Mouse (Mus musculus): Measurements from ENCODE around the gene Myb. TPM values are rescaled to one million over a fixed set of nuclear protein-coding genes. Genes with fewer than 3 reads are reported as not detected.
"Not testable (repeated sequence)": the region's sequence is repeated elsewhere in the genome, so short reads cannot be mapped to it uniquely, and the experiment has no call there.

Gene Myb
- polyA plus RNA-seq, 1 experiment = 0.75 TPM

DNA sequence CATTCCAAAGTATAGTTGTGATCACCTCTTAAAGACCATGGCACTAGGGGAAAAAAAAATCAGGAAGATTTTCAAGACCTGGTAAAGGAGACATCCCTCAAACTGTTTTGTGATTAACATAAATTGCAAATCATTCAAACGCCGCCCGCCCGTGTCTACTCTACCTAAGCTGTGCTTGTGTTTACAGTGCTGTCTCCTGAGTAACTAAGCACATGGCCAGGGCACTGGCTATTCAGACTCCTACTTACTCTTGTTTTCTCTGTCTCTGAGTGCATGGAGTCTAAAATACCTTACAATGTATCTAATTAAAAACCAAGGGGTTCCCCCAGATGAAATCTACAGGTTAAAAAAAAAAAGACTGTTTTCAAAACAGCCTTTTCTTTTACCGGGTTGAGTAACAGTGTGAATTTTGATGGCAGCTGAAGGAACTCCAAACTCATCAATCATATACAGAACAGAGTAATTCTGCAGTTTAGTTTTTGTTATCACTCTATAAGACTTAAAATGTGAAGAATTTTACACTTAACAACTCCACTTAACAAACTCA lies 3.8 kb downstream of the Myb start:
- H3K4me3 ChIP-seq (replicated peaks; ENCODE audit: insufficient read depth, low read depth, low read length) = no peak overlapping the region
- no peak overlapping the region for H3K27ac ChIP-seq (ENCODE audit: insufficient read depth, low read length)
- no peak for DNase-seq
- H3K4me1 ChIP-seq (ENCODE audit: control insufficient read depth, insufficient read depth, low read length) = no peaks in the 10 kb centered on the region
- TF ChIP-seq POLR2A (IDR thresholded peaks at IDR 0.05; ENCODE audit: borderline replicate concordance, insufficient read depth, low read length) (no peak), CTCF (IDR thresholded peaks at IDR 0.05; ENCODE audit: borderline replicate concordance, insufficient read depth, low read depth, low read length) (no peak)
- H3K27me3 ChIP-seq (ENCODE audit: control insufficient read depth, insufficient read depth, low read length) = no peaks in the 10 kb centered on the region
- 92% methylated on average over 5 of the region's 5 CpGs for whole genome bisulfite sequencing

DNA sequence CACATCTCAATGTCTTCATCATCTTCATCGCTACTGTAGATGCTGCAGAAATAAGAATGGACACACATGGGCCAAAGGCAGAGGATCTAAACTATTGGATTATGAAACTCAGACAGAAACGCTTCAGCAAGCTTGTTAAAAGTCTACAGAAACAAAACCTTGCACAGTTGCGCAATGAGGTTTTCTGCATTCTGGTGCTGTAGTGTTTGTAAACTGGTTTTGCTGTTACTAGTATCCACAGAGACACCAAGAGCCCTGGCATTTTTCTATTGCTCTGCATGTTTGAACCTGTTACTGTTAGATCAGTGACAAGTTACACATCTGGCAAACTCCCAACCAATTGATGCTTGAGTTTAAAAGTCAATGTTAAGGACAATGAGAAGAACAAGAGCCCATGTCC lies 4.4 kb downstream of the Myb start:
- no peak for DNase-seq
- no peak for TF ChIP-seq CTCF (IDR thresholded peaks at IDR 0.05; ENCODE audit: borderline replicate concordance, insufficient read depth, low read depth, low read length)
- TF ChIP-seq POLR2A (IDR thresholded peaks at IDR 0.05; ENCODE audit: borderline replicate concordance, insufficient read depth, low read length) = no peak
- 94% methylated on average over 3 of the region's 3 CpGs for WGBS
- Histone ChIP-seq H3K4me3 (replicated peaks; ENCODE audit: insufficient read depth, low read depth, low read length) (no peak overlapping the region), H3K27ac (ENCODE audit: insufficient read depth, low read length) (no peak overlapping the region), H3K4me1 (ENCODE audit: control insufficient read depth, insufficient read depth, low read length) (no peaks in the 10 kb centered on the region), H3K27me3 (ENCODE audit: control insufficient read depth, insufficient read depth, low read length) (no peaks in the 10 kb centered on the region)

DNA sequence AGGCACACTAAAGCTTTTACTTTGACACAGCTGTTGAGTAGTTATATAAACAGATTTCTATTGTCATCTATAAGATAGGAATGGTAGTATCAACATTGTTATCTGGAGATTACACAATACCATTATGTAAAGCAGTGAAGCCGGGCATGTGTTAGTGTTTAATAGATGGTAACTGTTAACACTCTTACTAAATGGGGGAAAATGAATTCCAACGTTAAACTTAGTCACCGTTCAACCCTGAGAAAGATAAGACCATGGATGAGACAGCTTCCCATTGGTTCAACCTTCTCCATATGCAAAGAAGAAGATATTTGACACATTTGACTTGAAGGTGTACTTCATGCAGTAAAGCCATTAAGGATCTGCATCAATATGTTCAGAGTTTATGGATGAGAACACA lies 5.9 kb downstream of the Myb start:
- H3K4me3 ChIP-seq (replicated peaks; ENCODE audit: insufficient read depth, low read depth, low read length) = no peak overlapping the region
- H3K4me1 ChIP-seq (ENCODE audit: control insufficient read depth, insufficient read depth, low read length) = no peaks in the 10 kb centered on the region
- H3K27me3 ChIP-seq (ENCODE audit: control insufficient read depth, insufficient read depth, low read length) = no peaks in the 10 kb centered on the region
- WGBS = 94% methylated on average over 3 of the region's 3 CpGs
- no peak overlapping the region for H3K27ac ChIP-seq (ENCODE audit: insufficient read depth, low read length)
- no peak for TF ChIP-seq POLR2A (IDR thresholded peaks at IDR 0.05; ENCODE audit: borderline replicate concordance, insufficient read depth, low read length)
- TF ChIP-seq CTCF (IDR thresholded peaks at IDR 0.05; ENCODE audit: borderline replicate concordance, insufficient read depth, low read depth, low read length) = no peak
- DNase-seq = no peak

DNA sequence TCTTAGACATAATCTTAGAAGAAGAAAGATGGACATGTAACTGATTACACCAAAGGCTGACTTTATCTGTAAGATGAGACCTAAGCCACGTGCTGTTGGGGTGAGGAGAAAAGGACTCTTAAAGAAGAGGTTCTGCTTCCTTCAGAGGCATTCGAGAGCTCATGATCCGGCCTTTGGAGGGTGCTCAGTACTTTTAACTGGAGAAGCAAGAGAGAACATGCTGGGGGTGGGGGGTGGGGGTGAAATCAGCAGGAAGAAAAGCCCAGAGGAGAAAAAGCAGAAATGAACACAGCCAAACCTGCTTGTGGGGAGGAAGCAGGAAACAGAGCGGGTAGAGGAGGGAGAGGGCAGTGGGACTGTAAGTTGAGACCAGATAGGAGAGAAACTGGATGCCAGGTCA lies 7.4 kb downstream of the Myb start:
- H3K27me3 ChIP-seq (ENCODE audit: control insufficient read depth, insufficient read depth, low read length) = no peaks in the 10 kb centered on the region
- no peak overlapping the region for H3K4me3 ChIP-seq (replicated peaks; ENCODE audit: insufficient read depth, low read depth, low read length)
- DNase-seq = no peak
- no peak overlapping the region for H3K27ac ChIP-seq (ENCODE audit: insufficient read depth, low read length)
- no peaks in the 10 kb centered on the region for H3K4me1 ChIP-seq (ENCODE audit: control insufficient read depth, insufficient read depth, low read length)
- 93% methylated on average over 4 of the region's 4 CpGs for WGBS
- TF ChIP-seq POLR2A (IDR thresholded peaks at IDR 0.05; ENCODE audit: borderline replicate concordance, insufficient read depth, low read length) (no peak), CTCF (IDR thresholded peaks at IDR 0.05; ENCODE audit: borderline replicate concordance, insufficient read depth, low read depth, low read length) (no peak)

DNA sequence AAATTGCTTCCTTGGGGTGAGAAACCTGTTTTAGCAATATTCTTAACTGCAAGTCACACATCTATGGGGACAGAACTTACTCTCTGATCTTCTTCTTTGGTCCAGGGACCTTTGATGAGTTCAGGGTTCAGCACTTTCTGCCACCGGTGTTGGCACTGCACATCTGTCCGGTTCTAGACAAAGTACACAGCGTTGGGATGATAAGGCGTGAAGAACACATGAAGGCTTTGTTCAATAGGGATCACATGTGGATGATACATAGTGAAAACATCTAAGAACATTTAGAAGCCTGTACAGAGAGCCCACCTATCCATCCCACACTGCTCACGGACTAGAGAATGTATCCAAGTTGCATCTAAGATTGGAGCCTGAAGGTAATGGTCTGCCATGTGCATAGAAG lies 8.0 kb downstream of the Myb start:
- DNase-seq = no peak
- TF ChIP-seq POLR2A (IDR thresholded peaks at IDR 0.05; ENCODE audit: borderline replicate concordance, insufficient read depth, low read length) (no peak), CTCF (IDR thresholded peaks at IDR 0.05; ENCODE audit: borderline replicate concordance, insufficient read depth, low read depth, low read length) (no peak)
- no peaks in the 10 kb centered on the region for H3K27me3 ChIP-seq (ENCODE audit: control insufficient read depth, insufficient read depth, low read length)
- no peak overlapping the region for H3K27ac ChIP-seq (ENCODE audit: insufficient read depth, low read length)
- no peaks in the 10 kb centered on the region for H3K4me1 ChIP-seq (ENCODE audit: control insufficient read depth, insufficient read depth, low read length)
- WGBS = 97% methylated on average over 5 of the region's 5 CpGs
- H3K4me3 ChIP-seq (replicated peaks; ENCODE audit: insufficient read depth, low read depth, low read length) = no peak overlapping the region

DNA sequence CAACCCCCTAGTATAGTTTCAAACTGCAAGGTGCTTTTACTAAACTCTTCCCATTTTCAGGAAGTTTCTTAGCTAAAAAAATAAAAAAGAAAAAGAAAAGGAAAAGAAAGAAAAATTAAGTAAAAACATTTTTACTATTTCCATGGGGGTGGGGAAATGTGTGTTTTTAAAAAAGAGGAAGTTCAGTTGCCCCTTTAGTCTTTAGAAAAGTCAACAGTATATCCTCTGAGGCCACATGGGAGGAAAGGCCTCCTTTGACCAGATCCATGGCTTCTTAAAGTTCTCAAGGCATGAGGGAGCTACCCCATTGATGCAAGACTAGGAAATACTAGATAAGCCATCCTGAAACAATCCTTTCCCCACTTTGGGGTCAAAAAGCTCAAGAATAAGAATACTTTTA lies 9.5 kb downstream of the Myb start:
- H3K4me3 ChIP-seq (replicated peaks; ENCODE audit: insufficient read depth, low read depth, low read length) = no peak overlapping the region
- H3K4me1 ChIP-seq (ENCODE audit: control insufficient read depth, insufficient read depth, low read length) = no peaks in the 10 kb centered on the region
- TF ChIP-seq CTCF (IDR thresholded peaks at IDR 0.05; ENCODE audit: borderline replicate concordance, insufficient read depth, low read depth, low read length) (no peak), POLR2A (IDR thresholded peaks at IDR 0.05; ENCODE audit: borderline replicate concordance, insufficient read depth, low read length) (no peak)
- DNase-seq = no peak
- no peaks in the 10 kb centered on the region for H3K27me3 ChIP-seq (ENCODE audit: control insufficient read depth, insufficient read depth, low read length)
- no peak overlapping the region for H3K27ac ChIP-seq (ENCODE audit: insufficient read depth, low read length)

DNA sequence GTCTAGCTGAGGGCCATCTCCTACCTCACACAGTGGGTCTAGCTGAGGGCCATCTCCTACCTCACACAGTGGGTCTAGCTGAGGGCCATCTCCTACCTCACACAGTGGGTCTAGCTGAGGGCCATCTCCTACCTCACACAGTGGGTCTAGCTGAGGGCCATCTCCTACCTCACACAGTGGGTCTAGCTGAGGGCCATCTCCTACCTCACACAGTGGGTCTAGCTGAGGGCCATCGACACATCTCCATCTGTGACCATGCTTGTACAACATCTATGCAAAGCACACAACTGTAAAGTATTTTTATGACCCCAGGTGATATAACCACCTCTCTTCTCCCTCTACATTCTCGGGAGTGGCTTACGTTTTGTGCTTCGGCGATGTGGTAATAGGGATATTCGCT lies 10.8 kb downstream of the Myb start:
- DNase-seq; H3K27ac ChIP-seq (ENCODE audit: insufficient read depth, low read length); H3K4me1 ChIP-seq (ENCODE audit: control insufficient read depth, insufficient read depth, low read length); H3K4me3 ChIP-seq (replicated peaks; ENCODE audit: insufficient read depth, low read depth, low read length); H3K27me3 ChIP-seq (ENCODE audit: control insufficient read depth, insufficient read depth, low read length): not testable (repeated sequence)
- 94% methylated on average over 6 of the region's 6 CpGs for WGBS

DNA sequence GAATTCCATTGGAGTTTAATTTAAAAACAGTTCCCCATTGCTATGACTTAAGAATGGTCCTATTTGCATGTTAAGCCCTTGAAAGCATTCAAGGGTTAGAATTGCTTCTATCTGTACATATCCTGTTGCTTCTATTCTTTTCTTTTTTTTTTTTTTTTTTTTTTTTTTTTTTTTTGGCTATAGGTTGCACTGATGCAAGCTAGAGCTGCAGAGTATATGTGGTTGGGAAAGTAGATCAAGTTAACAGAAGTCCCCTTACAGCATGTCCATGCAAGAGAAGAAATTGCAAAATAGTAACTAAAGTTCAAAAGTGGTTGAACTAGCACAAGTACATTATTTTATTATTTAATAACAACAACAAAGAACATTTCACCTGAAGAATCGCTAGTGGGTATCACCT lies 14.1 kb downstream of the Myb start:
- H3K4me1 ChIP-seq (ENCODE audit: control insufficient read depth, insufficient read depth, low read length) = no peaks in the 10 kb centered on the region
- 94% methylated on average over 1 of the region's 1 CpGs for WGBS
- H3K27me3 ChIP-seq (ENCODE audit: control insufficient read depth, insufficient read depth, low read length) = no peaks in the 10 kb centered on the region
- no peak for DNase-seq
- TF ChIP-seq POLR2A (IDR thresholded peaks at IDR 0.05; ENCODE audit: borderline replicate concordance, insufficient read depth, low read length) = no peak
- no peak overlapping the region for H3K4me3 ChIP-seq (replicated peaks; ENCODE audit: insufficient read depth, low read depth, low read length)
- no peak overlapping the region for H3K27ac ChIP-seq (ENCODE audit: insufficient read depth, low read length)

DNA sequence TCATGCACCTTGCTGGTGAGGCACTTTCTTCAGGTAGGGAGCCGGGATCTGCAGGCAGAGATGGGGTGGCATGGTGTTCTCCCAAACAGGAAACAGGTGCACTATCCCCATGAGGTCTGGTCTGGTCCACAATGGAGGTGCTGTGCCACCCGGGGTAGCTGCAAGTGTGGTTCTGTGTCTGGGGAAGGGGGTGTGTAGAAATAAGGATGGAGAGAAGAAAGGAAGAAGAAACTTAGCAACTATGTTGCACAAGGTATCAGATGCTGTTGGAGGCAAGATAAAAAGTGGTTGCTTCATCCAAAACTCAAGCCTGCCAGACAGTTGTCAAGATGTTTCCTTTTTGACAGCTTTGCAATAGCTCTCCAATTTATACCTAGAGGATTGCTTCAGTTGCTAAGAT lies 14.5 kb downstream of the Myb start:
- no peaks in the 10 kb centered on the region for H3K4me1 ChIP-seq (ENCODE audit: control insufficient read depth, insufficient read depth, low read length)
- no peak overlapping the region for H3K4me3 ChIP-seq (replicated peaks; ENCODE audit: insufficient read depth, low read depth, low read length)
- no peaks in the 10 kb centered on the region for H3K27me3 ChIP-seq (ENCODE audit: control insufficient read depth, insufficient read depth, low read length)
- WGBS = 44% methylated on average over 2 of the region's 2 CpGs
- no peak overlapping the region for H3K27ac ChIP-seq (ENCODE audit: insufficient read depth, low read length)
- TF ChIP-seq POLR2A (IDR thresholded peaks at IDR 0.05; ENCODE audit: borderline replicate concordance, insufficient read depth, low read length) (no peak), CTCF (IDR thresholded peaks at IDR 0.05; ENCODE audit: borderline replicate concordance, insufficient read depth, low read depth, low read length) (no peak)
- DNase-seq = no peak
